Mouse (Mus musculus): ENCODE data around the gene Meiob. TPM values are rescaled to one million over a fixed set of nuclear protein-coding genes. Genes with fewer than 3 reads are reported as not detected.

Gene Meiob
- total RNA-seq, 2 experiments from 2014 or later = not detected

DNA sequence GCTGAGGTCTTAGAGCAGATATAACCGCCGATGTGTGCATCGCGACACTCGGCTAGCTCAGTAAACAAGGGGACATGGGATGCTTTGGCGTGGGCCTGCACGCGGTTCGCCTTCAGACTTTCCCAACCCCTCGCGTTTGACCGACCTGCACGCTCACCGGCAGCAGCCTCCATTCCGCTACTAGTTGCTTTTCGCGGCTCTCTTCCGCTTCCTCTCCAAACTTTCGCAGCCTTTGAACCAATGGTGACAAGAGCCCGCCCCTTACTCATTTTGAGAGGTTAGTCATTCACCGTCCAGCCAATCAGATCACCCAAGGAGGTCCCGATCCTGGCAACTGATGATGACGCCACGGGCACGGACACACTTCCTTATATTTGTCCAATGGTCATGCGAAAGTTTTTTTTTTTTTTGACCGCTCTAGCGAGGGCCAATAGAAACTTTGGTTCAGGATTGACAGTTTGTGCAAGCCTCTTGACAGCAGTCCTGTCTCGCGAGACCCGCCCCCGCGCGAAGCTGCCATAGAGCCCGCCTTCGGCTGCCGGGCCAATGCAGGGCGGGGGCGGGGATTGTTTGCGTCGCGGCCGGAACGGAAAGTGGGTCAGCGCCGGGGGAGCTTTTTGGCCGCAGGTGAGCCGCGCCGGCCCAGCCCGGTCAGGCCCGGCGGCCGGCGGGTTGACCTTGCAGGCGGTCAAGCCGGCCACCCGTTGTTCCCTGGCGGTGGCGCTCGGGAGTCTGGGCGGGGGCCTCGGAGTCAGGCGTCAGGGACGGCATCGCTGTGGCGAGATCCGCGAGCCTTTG, 82.2 kb downstream of the Meiob start, which contains the start of the genes Nubp2 and Spsb3:
Gene Nubp2, minus strand, starts transcription at position 216 of the 798 bp plus-strand sequence.
Gene Spsb3, plus strand, starts transcription at position 510 of the 798 bp plus-strand sequence.
- Histone ChIP-seq H3K27ac (peak within 1 kb of the TSS; percentile 98), H3K4me3 (peak within 1 kb of the TSS; percentile 94)
- TF ChIP-seq CTCF (conservative IDR thresholded peaks at IDR 0.05) = peak; percentile 59
- DNase-seq (ENCODE audit: low spot score in 2 of 2) = peak; percentile 97 to 99

GRCm38 (mm10) chr17:24886932-24887271, 82.8 kb downstream of the Meiob start:
- peak overlapping the region; percentile 76 for H3K4me3 ChIP-seq
- DNase-seq (ENCODE audit: low spot score in 2 of 2) = no peak
- H3K27ac ChIP-seq = peak overlapping the region; percentile 98
- TF ChIP-seq CTCF (conservative IDR thresholded peaks at IDR 0.05) = no peak; the same call in 1 of the 2 replicates

DNA sequence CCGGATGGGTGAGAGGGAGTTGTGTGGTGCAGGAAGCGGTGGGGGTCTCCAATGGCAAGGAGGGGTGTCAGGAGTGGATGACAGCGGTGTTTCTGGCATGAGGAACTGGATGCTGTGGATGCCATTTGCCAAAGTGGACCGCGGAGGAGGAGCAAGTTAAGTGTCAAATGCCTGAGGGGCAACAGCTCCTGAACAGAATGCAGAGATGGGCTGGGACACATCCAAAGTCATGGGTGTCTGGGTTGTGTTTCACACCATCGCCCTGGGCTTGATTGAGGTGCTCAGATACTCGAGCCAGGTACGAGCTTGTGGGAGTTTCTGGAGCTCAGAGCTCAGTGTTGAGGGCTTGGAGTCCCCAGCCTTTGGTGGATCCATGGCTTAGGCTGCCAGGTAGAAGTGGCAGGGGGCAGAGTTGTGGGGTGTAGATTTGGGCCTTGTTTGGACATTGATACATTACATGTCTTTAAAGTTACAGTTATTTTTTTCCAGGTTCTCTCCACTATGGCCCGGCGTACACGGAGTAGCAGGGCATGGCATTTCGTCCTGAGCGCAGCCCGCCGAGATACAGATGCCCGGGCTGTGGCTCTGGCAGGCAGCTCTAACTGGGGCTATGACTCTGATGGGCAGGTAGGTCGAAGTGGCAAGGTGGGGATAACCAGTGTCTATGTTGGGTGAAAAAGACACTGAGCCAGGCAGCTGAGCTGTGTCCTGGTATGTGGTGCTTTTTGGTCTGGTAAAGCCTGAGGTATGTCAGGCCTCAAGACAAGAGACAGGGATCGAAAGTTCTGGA, 83.4 kb downstream of the Meiob start:
- H3K27ac ChIP-seq = peak overlapping the region; percentile 98

DNA sequence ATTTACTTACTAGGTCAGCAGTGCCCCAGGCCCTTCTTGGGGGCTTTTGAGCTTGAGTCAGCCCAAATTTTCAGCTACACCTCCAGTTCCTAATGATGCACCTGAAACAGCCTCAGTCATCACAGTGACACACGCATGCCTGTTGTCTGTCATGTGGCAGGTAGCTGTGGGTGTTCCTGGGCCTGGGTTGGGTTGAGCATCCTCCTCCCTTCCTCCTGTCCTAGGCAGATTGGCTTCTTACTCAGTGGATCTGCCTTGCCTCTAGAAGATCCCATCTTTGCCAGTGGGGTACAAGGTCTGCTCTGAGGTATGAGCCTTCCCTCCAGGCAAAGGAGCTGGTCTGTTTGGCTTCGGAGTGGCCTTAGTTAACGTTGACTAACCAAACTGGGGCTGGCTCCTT, 84.8 kb downstream of the Meiob start:
- no peak for TF ChIP-seq CTCF (conservative IDR thresholded peaks at IDR 0.05)
- DNase-seq (ENCODE audit: low spot score in 2 of 2) = no peak
- Histone ChIP-seq H3K27ac (no peak overlapping the region), H3K4me3 (no peak overlapping the region)

More for the DNA sequence above, 83.4 kb downstream of the Meiob start:
- no peak for TF ChIP-seq CTCF (conservative IDR thresholded peaks at IDR 0.05)
- peak overlapping the region; percentile 76 for H3K4me3 ChIP-seq
- DNase-seq (ENCODE audit: low spot score in 2 of 2) = peak in 1 of 2 experiments; percentile 8

Other genes starting within 250 kb of the Meiob start
- gene Tsc2, start 171.7 kb upstream of the Meiob start, total RNA-seq (2021) = 100 to 1,000 TPM; 192 to 223 TPM
- 1 to 10 TPM; 6.2 to 6.8 TPM for gene Nthl1, start 171.6 kb upstream of the Meiob start, total RNA-seq (2021)
- gene Slc9a3r2, start 154.0 kb upstream of the Meiob start, total RNA-seq (2021) = 10 to 100 TPM; 41.9 to 44.1 TPM
- 1 to 10 TPM; 2.0 to 2.3 TPM for gene Npw, start 145.8 kb upstream of the Meiob start, total RNA-seq (2021)
- gene Zfp598, start 134.6 kb upstream of the Meiob start, total RNA-seq (2021) = 10 to 100 TPM; 36.6 to 43.9 TPM
- 100 to 1,000 TPM; 146 to 155 TPM for gene Syngr3, start 114.3 kb upstream of the Meiob start, total RNA-seq (2021)
- gene Gfer, start 108.1 kb upstream of the Meiob start, total RNA-seq (2021) = 10 to 100 TPM; 22.3 to 22.4 TPM
- 1 to 10 TPM; 3.3 to 3.4 TPM for gene Noxo1, start 108.1 kb upstream of the Meiob start, total RNA-seq (2021)
- gene Tbl3, start 96.6 kb upstream of the Meiob start, total RNA-seq (2021) = 10 to 100 TPM; 30.9 to 32.8 TPM
- under 1 TPM in 1 of 2 experiments, not detected in 1; 0.56 TPM for gene Rnf151, start 86.2 kb upstream of the Meiob start, total RNA-seq (2021)
- gene Rps2, start 86.2 kb upstream of the Meiob start, total RNA-seq (2021) = 100 to 1,000 TPM; 302 to 315 TPM
- gene Ndufb10, start 79.8 kb upstream of the Meiob start, total RNA-seq (2021) = 100 to 1,000 TPM; 210 to 227 TPM
- under 1 TPM; 0.38 to 0.61 TPM for gene Rpl3l, start 76.5 kb upstream of the Meiob start, total RNA-seq (2021)
- 10 to 100 TPM; 32.0 to 40.8 TPM for gene Msrb1, start 67.6 kb upstream of the Meiob start, total RNA-seq (2021)
- gene Hs3st6, start 51.3 kb upstream of the Meiob start, total RNA-seq (2021) = not detected
- gene Hagh, start 35.9 kb downstream of the Meiob start, total RNA-seq (2021) = 100 to 1,000 TPM; 135 to 137 TPM
- 10 to 100 TPM; 21.1 to 22.4 TPM for gene Fahd1, start 46.1 kb downstream of the Meiob start, total RNA-seq (2021)
- gene Igfals, start 61.7 kb downstream of the Meiob start, total RNA-seq (2021) = under 1 TPM in 1 of 2 experiments, not detected in 1; 0.34 TPM
- gene Nubp2, start 82.1 kb downstream of the Meiob start, total RNA-seq (2021) = 10 to 100 TPM; 34.3 to 35.8 TPM
- gene Spsb3, start 82.4 kb downstream of the Meiob start, total RNA-seq (2021) = 10 to 100 TPM; 43.6 to 45.0 TPM
- gene Eme2, start 90.8 kb downstream of the Meiob start, total RNA-seq (2021) = 10 to 100 TPM; 66.9 to 72.7 TPM
- 10 to 100 TPM; 80.4 to 85.1 TPM for gene Mrps34, start 90.8 kb downstream of the Meiob start, total RNA-seq (2021)
- gene Nme3, start 92.2 kb downstream of the Meiob start, total RNA-seq (2021) = 10 to 100 TPM; 60.1 to 63.7 TPM
- 100 to 1,000 TPM; 409 to 411 TPM for gene Mapk8ip3, start 132.7 kb downstream of the Meiob start, total RNA-seq (2021)
- 1 to 10 TPM; 4.4 to 6.1 TPM for gene Jpt2, start 156.4 kb downstream of the Meiob start, total RNA-seq (2021)
- gene Cramp1l, start 211.5 kb downstream of the Meiob start, total RNA-seq (2021) = 10 to 100 TPM; 25.2 to 30.7 TPM
- 10 to 100 TPM; 23.5 to 25.0 TPM for gene Ift140, start 211.8 kb downstream of the Meiob start, total RNA-seq (2021)

All from layer of hippocampus, adult 2 months (tissue).